Mouse (Mus musculus): ENCODE results near the gene Topaz1. TPM values are rescaled to one million over a fixed set of nuclear protein-coding genes. Genes with fewer than 3 reads are reported as not detected.

The Topaz1 gene
- total RNA-seq (2014; fragmentation: Nextera tagmentation) = not detected in 2 replicates
- total RNA-seq (2017) = not detected in 2 replicates

GRCm38 (mm10) chr9:122747060-122747459, at the start of gene Topaz1:
TSS of gene Topaz1 (plus strand) at chr9:122747346.
- no peak for ATAC-seq (replicated peaks; ENCODE audit: poor library complexity, severe bottlenecking)

- ATAC-seq (replicated peaks; ENCODE audit: poor library complexity, severe bottlenecking) = no peak
Measured at GRCm38 (mm10) chr9:122701817-122702216, 45.3 kb upstream of the Topaz1 start.

GRCm38 (mm10) chr9:122713836-122714235, 33.3 kb upstream of the Topaz1 start:
- no peak for ATAC-seq (replicated peaks; ENCODE audit: poor library complexity, severe bottlenecking)

GRCm38 (mm10) chr9:122715046-122715445, 32.1 kb upstream of the Topaz1 start:
- no peak for ATAC-seq (replicated peaks; ENCODE audit: poor library complexity, severe bottlenecking)

- no peak for ATAC-seq (replicated peaks; ENCODE audit: poor library complexity, severe bottlenecking)
Measured at GRCm38 (mm10) chr9:122716131-122716921, 30.8 kb upstream of the Topaz1 start.

- ATAC-seq (replicated peaks; ENCODE audit: poor library complexity, severe bottlenecking) = no peak
Measured at GRCm38 (mm10) chr9:122722296-122722695, 24.9 kb upstream of the Topaz1 start.

- no peak for ATAC-seq (replicated peaks; ENCODE audit: poor library complexity, severe bottlenecking)
Measured at GRCm38 (mm10) chr9:122725046-122725765, 21.9 kb upstream of the Topaz1 start.

- peak; percentile 63 for ATAC-seq (replicated peaks; ENCODE audit: poor library complexity, severe bottlenecking)
Measured at GRCm38 (mm10) chr9:122729500-122729899, 17.6 kb upstream of the Topaz1 start.

- ATAC-seq (replicated peaks; ENCODE audit: poor library complexity, severe bottlenecking) = no peak
Measured at GRCm38 (mm10) chr9:122732126-122732810, 14.9 kb upstream of the Topaz1 start.

- no peak for ATAC-seq (replicated peaks; ENCODE audit: poor library complexity, severe bottlenecking)
Measured at GRCm38 (mm10) chr9:122733222-122733621, 13.9 kb upstream of the Topaz1 start.

GRCm38 (mm10) chr9:122734934-122735333, 12.2 kb upstream of the Topaz1 start:
- no peak; the same call in 1 of the 2 replicates for ATAC-seq (replicated peaks; ENCODE audit: poor library complexity, severe bottlenecking)

GRCm38 (mm10) chr9:122736001-122736400, 11.1 kb upstream of the Topaz1 start:
- peak; percentile 22 for ATAC-seq (replicated peaks; ENCODE audit: poor library complexity, severe bottlenecking)

GRCm38 (mm10) chr9:122736742-122737141, 10.4 kb upstream of the Topaz1 start:
- ATAC-seq (replicated peaks; ENCODE audit: poor library complexity, severe bottlenecking) = peak; percentile 73

GRCm38 (mm10) chr9:122745879-122746278, 1.3 kb upstream of the Topaz1 start:
- no peak for ATAC-seq (replicated peaks; ENCODE audit: poor library complexity, severe bottlenecking)

- ATAC-seq (replicated peaks; ENCODE audit: poor library complexity, severe bottlenecking) = no peak
Measured at GRCm38 (mm10) chr9:122757614-122758013, 10.5 kb downstream of the Topaz1 start.

- ATAC-seq (replicated peaks; ENCODE audit: poor library complexity, severe bottlenecking) = no peak
Measured at GRCm38 (mm10) chr9:122760111-122760510, 13.0 kb downstream of the Topaz1 start.

GRCm38 (mm10) chr9:122785231-122785630, 38.1 kb downstream of the Topaz1 start:
- ATAC-seq (replicated peaks; ENCODE audit: poor library complexity, severe bottlenecking) = peak; percentile 70

- no peak for ATAC-seq (replicated peaks; ENCODE audit: poor library complexity, severe bottlenecking)
Measured at GRCm38 (mm10) chr9:122786534-122786933, 39.4 kb downstream of the Topaz1 start.

GRCm38 (mm10) chr9:122805053-122805844, 58.1 kb downstream of the Topaz1 start, which contains the start of gene Tcaim:
TSS of gene Tcaim (plus strand) at chr9:122805539.
- peak; percentile 95 for ATAC-seq (replicated peaks; ENCODE audit: poor library complexity, severe bottlenecking)

- no peak for ATAC-seq (replicated peaks; ENCODE audit: poor library complexity, severe bottlenecking)
Measured at GRCm38 (mm10) chr9:122805845-122806341, 58.7 kb downstream of the Topaz1 start.
